Mouse (Mus musculus) megakaryocyte, embryonic 14.5 days (primary cell): Measurements from ENCODE around the gene Ckb.

Experiments
- FLI1 ChIP-seq: IDR thresholded peaks from 2 replicates; pipeline ENCODE4 v1.6.1; 2012; ENCODE audit warnings: low read length, inconsistent platforms, mixed read lengths
- GATA1 ChIP-seq: IDR thresholded peaks from 3 replicates; pipeline ENCODE4 v1.6.1; 2012; ENCODE audit warnings: mixed read lengths, low read length, inconsistent platforms, borderline replicate concordance

DNA sequence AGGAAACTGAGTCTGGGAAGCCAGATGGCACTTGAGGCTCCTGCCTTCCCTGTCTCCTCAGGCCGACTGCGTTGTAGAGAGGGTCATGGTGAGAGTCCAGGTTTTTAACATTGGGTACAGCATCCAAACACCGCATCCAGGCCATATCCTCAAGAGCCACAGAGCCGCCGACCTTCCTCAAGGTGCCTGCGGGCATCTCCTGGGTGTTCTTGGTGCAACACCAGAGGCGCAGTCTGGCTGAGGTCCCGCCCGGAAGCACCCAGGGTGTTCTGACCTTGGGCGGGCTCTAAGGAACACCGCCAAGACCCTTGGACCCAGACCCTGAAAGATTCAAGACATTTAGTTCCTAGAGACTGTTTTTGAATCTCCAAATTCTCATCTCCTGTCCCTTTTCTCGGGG, 443 bp upstream of the Ckb start:
- TF ChIP-seq GATA1 = no peak
- TF ChIP-seq FLI1 = no peak
